Mouse (Mus musculus): Measurements from ENCODE around the gene Dmxl2. TPM values are rescaled to one million over a fixed set of nuclear protein-coding genes. Genes with fewer than 3 reads are reported as not detected.

Gene Dmxl2
- polyA plus RNA-seq, 1 experiment from 2014 or later: 6.4 TPM

- no peak overlapping the region for H3K4me3 ChIP-seq
- 75% methylated on average over 2 of the region's 2 CpGs for WGBS
- H3K27me3 ChIP-seq (ENCODE audit: insufficient read depth, poor library complexity, severe bottlenecking): no peaks in the 10 kb centered on the region
- H3K36me3 ChIP-seq: no peaks in the 10 kb centered on the region
- no peak for DNase-seq (ENCODE audit: low spot score)
- no peak overlapping the region for H3K27ac ChIP-seq
- H3K9me3 ChIP-seq: no peaks in the 10 kb centered on the region
- no peaks in the 10 kb centered on the region for H3K4me1 ChIP-seq
These were observed 11.8 kb downstream of the Dmxl2 start for GRCm38 (mm10) chr9:54489599-54489998.

GRCm38 (mm10) chr9:54484927-54485326, 16.5 kb downstream of the Dmxl2 start:
- H3K4me1 ChIP-seq: 0 out of 2 replicates have a peak, but pooled peaks cover 3% of the 10 kb centered on the region
- no peaks in the 10 kb centered on the region for H3K9me3 ChIP-seq
- no peaks in the 10 kb centered on the region for H3K27me3 ChIP-seq (ENCODE audit: insufficient read depth, poor library complexity, severe bottlenecking)
- DNase-seq (ENCODE audit: low spot score): no peak
- WGBS: 84% methylated on average over 2 of the region's 2 CpGs
- H3K27ac ChIP-seq: no peak overlapping the region
- H3K4me3 ChIP-seq: no peak overlapping the region
- no peaks in the 10 kb centered on the region for H3K36me3 ChIP-seq

GRCm38 (mm10) chr9:54483215-54483614, 18.2 kb downstream of the Dmxl2 start:
- WGBS: 64% methylated on average over 4 of the region's 4 CpGs
- Histone ChIP-seq H3K36me3 (no peaks in the 10 kb centered on the region), H3K27me3 (ENCODE audit: insufficient read depth, poor library complexity, severe bottlenecking) (no peaks in the 10 kb centered on the region), H3K9me3 (no peaks in the 10 kb centered on the region), H3K4me3 (no peak overlapping the region), H3K4me1 (peaks cover 5% of the 10 kb centered on the region; the same call in 1 of the 2 replicates), H3K27ac (no peak overlapping the region)
- DNase-seq (ENCODE audit: low spot score): no peak

- Histone ChIP-seq H3K9me3 (no peaks in the 10 kb centered on the region), H3K27me3 (ENCODE audit: insufficient read depth, poor library complexity, severe bottlenecking) (no peaks in the 10 kb centered on the region), H3K4me3 (no peak overlapping the region), H3K36me3 (no peaks in the 10 kb centered on the region), H3K4me1 (peaks cover 7% of the 10 kb centered on the region; the same call in 1 of the 2 replicates), H3K27ac (no peak overlapping the region)
- 75% methylated on average over 4 of the region's 4 CpGs for WGBS
- no peak for DNase-seq (ENCODE audit: low spot score)
These were observed 18.7 kb downstream of the Dmxl2 start for GRCm38 (mm10) chr9:54482763-54483162.

GRCm38 (mm10) chr9:54479054-54479453, 22.4 kb downstream of the Dmxl2 start:
- H3K4me3 ChIP-seq: no peak overlapping the region
- H3K36me3 ChIP-seq: no peaks in the 10 kb centered on the region
- no peaks in the 10 kb centered on the region for H3K9me3 ChIP-seq
- 91% methylated on average over 1 of the region's 1 CpGs for WGBS
- DNase-seq (ENCODE audit: low spot score): no peak
- no peaks in the 10 kb centered on the region for H3K27me3 ChIP-seq (ENCODE audit: insufficient read depth, poor library complexity, severe bottlenecking)
- no peak overlapping the region for H3K27ac ChIP-seq
- peaks cover 7% of the 10 kb centered on the region; the same call in 1 of the 2 replicates for H3K4me1 ChIP-seq

GRCm38 (mm10) chr9:54478117-54478516, 23.3 kb downstream of the Dmxl2 start:
- Histone ChIP-seq H3K9me3 (no peaks in the 10 kb centered on the region), H3K27me3 (ENCODE audit: insufficient read depth, poor library complexity, severe bottlenecking) (no peaks in the 10 kb centered on the region), H3K27ac (no peak overlapping the region), H3K4me3 (no peak overlapping the region), H3K36me3 (no peaks in the 10 kb centered on the region), H3K4me1 (peaks cover 7% of the 10 kb centered on the region; the same call in 1 of the 2 replicates)
- 65% methylated on average over 3 of the region's 3 CpGs for WGBS
- DNase-seq (ENCODE audit: low spot score): no peak

GRCm38 (mm10) chr9:54474546-54474945, 26.9 kb downstream of the Dmxl2 start:
- peaks cover 4% of the 10 kb centered on the region; the same call in 1 of the 2 replicates for H3K4me1 ChIP-seq
- H3K36me3 ChIP-seq: no peaks in the 10 kb centered on the region
- 79% methylated on average over 5 of the region's 5 CpGs for WGBS
- no peak overlapping the region for H3K4me3 ChIP-seq
- H3K9me3 ChIP-seq: no peaks in the 10 kb centered on the region
- no peak for DNase-seq (ENCODE audit: low spot score)
- no peaks in the 10 kb centered on the region for H3K27me3 ChIP-seq (ENCODE audit: insufficient read depth, poor library complexity, severe bottlenecking)
- no peak overlapping the region for H3K27ac ChIP-seq

- no peaks in the 10 kb centered on the region for H3K9me3 ChIP-seq
- no peaks in the 10 kb centered on the region for H3K27me3 ChIP-seq (ENCODE audit: insufficient read depth, poor library complexity, severe bottlenecking)
- H3K4me3 ChIP-seq: no peak overlapping the region
- WGBS: 73% methylated on average over 4 of the region's 4 CpGs
- H3K27ac ChIP-seq: no peak overlapping the region
- H3K4me1 ChIP-seq: peaks cover 4% of the 10 kb centered on the region; the same call in 1 of the 2 replicates
- H3K36me3 ChIP-seq: no peaks in the 10 kb centered on the region
- no peak for DNase-seq (ENCODE audit: low spot score)
These were observed 27.4 kb downstream of the Dmxl2 start for GRCm38 (mm10) chr9:54474031-54474430.

GRCm38 (mm10) chr9:54472784-54473183, 28.6 kb downstream of the Dmxl2 start:
- Histone ChIP-seq H3K4me1 (no peaks in the 10 kb centered on the region; the same call in 1 of the 2 replicates), H3K27me3 (ENCODE audit: insufficient read depth, poor library complexity, severe bottlenecking) (no peaks in the 10 kb centered on the region), H3K9me3 (no peaks in the 10 kb centered on the region), H3K4me3 (no peak overlapping the region), H3K27ac (no peak overlapping the region), H3K36me3 (no peaks in the 10 kb centered on the region)
- no peak for DNase-seq (ENCODE audit: low spot score)
- WGBS: 25% methylated on average over 3 of the region's 3 CpGs

GRCm38 (mm10) chr9:54469339-54469738, 32.1 kb downstream of the Dmxl2 start:
- Histone ChIP-seq H3K9me3 (no peaks in the 10 kb centered on the region), H3K4me1 (no peaks in the 10 kb centered on the region; the same call in 1 of the 2 replicates), H3K27me3 (ENCODE audit: insufficient read depth, poor library complexity, severe bottlenecking) (no peaks in the 10 kb centered on the region), H3K36me3 (no peaks in the 10 kb centered on the region), H3K27ac (no peak overlapping the region), H3K4me3 (no peak overlapping the region)
- DNase-seq (ENCODE audit: low spot score): no peak
- 81% methylated on average over 2 of the region's 2 CpGs for WGBS

GRCm38 (mm10) chr9:54467433-54467933, 33.9 kb downstream of the Dmxl2 start:
- no peaks in the 10 kb centered on the region for H3K9me3 ChIP-seq
- H3K27ac ChIP-seq: no peak overlapping the region
- H3K4me1 ChIP-seq: no peaks in the 10 kb centered on the region
- no peak overlapping the region for H3K4me3 ChIP-seq
- no peaks in the 10 kb centered on the region for H3K27me3 ChIP-seq (ENCODE audit: insufficient read depth, poor library complexity, severe bottlenecking)
- H3K36me3 ChIP-seq: no peaks in the 10 kb centered on the region
- 84% methylated on average over 1 of the region's 1 CpGs for WGBS
- DNase-seq (ENCODE audit: low spot score): no peak

- 80% methylated on average over 4 of the region's 4 CpGs for WGBS
- H3K4me3 ChIP-seq: no peak overlapping the region
- no peaks in the 10 kb centered on the region for H3K36me3 ChIP-seq
- H3K9me3 ChIP-seq: no peaks in the 10 kb centered on the region
- no peak overlapping the region for H3K27ac ChIP-seq
- H3K4me1 ChIP-seq: no peaks in the 10 kb centered on the region
- no peaks in the 10 kb centered on the region for H3K27me3 ChIP-seq (ENCODE audit: insufficient read depth, poor library complexity, severe bottlenecking)
- no peak for DNase-seq (ENCODE audit: low spot score)
These were observed 37.9 kb downstream of the Dmxl2 start for GRCm38 (mm10) chr9:54463483-54464054.

GRCm38 (mm10) chr9:54439015-54439414, 62.4 kb downstream of the Dmxl2 start:
- no peak overlapping the region for H3K27ac ChIP-seq
- no peaks in the 10 kb centered on the region for H3K27me3 ChIP-seq (ENCODE audit: insufficient read depth, poor library complexity, severe bottlenecking)
- WGBS: 75% methylated on average over 6 of the region's 6 CpGs
- DNase-seq (ENCODE audit: low spot score): no peak
- no peaks in the 10 kb centered on the region for H3K4me1 ChIP-seq
- no peaks in the 10 kb centered on the region for H3K9me3 ChIP-seq
- no peak overlapping the region for H3K4me3 ChIP-seq
- H3K36me3 ChIP-seq: no peaks in the 10 kb centered on the region

GRCm38 (mm10) chr9:54438246-54438645, 63.2 kb downstream of the Dmxl2 start:
- DNase-seq (ENCODE audit: low spot score): no peak
- Histone ChIP-seq H3K4me3 (no peak overlapping the region), H3K9me3 (no peaks in the 10 kb centered on the region), H3K27me3 (ENCODE audit: insufficient read depth, poor library complexity, severe bottlenecking) (no peaks in the 10 kb centered on the region), H3K36me3 (no peaks in the 10 kb centered on the region), H3K27ac (no peak overlapping the region), H3K4me1 (no peaks in the 10 kb centered on the region)
- WGBS: 33% methylated on average over 2 of the region's 2 CpGs

Data from heart, embryonic 10.5 days (tissue).